15 mouse cellular contexts compared by ENCODE assay signal in the genomic region with DNA sequence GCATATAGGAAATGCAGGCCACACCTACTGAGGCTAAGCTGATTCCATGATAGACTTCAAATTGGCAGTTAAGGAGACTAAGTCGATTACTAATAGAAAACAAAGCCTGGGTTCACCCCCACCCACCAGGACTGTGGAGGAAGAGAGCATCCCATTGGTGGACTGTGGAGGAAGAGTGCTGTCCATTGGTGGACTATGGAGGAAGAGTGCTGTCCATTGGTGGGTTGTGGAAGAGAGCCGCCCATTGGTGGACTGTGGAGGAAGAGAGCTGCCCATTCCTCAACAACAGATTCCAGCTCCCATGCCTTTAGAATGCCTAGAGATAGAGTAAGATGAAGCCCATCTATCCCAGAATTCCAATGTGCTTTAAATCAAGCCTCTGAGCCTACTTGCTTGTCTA. TPM values are rescaled to one million over a fixed set of nuclear protein-coding genes. Genes with fewer than 3 reads are reported as not detected.
"Had no signal": no experiment of that assay in that cellular context is flagged by ENCODE, and none has a peak within 500 bp of the region (broad histone marks: within the 10 kb centered on the region; RNA-seq: fewer than 3 reads in every experiment).

No protein-coding gene starts in this region.

- H3K27me3 ChIP-seq: midbrain, embryonic 13.5 days; midbrain, embryonic 15.5 days; neural tube, embryonic 13.5 days; neural tube, embryonic 15.5 days had no signal

- DNase-seq: lung, adult 18-20 months; retina, postnatal 1 day; right cerebral cortex, postnatal 25 days; right cerebral cortex, postnatal 4 days; spleen, adult 18-20 months; thymus, adult 18-20 months; thymus, postnatal 14 days; thymus, postnatal 36 days had no signal

- H3K27ac ChIP-seq: midbrain, embryonic 10.5 days; midbrain, embryonic 13.5 days; midbrain, embryonic 15.5 days; neural tube, embryonic 13.5 days; neural tube, embryonic 15.5 days had no signal

- H3K4me1 ChIP-seq: midbrain, embryonic 13.5 days; midbrain, embryonic 15.5 days had no signal

- H3K4me3 ChIP-seq: midbrain, embryonic 10.5 days; midbrain, embryonic 13.5 days; midbrain, embryonic 15.5 days; myocyte; neural tube, embryonic 13.5 days; neural tube, embryonic 15.5 days had no signal

RNA-seq across cellular contexts. Expression of gene Pgbd5, which starts 42.9 kb away (rescaled TPM):
- total RNA-seq: megakaryocyte-erythroid progenitor cell, adult 5-6 weeks had no signal
